Mouse (Mus musculus) MEL (cell line): Measurements from ENCODE around the gene Alg5.
A peak's percentile ranks its signal among the peaks of the same experiment; 100 is the strongest.

Experiments
- CTCF ChIP-seq, 3 experiments: IDR thresholded peaks in 2 of 3; conservative IDR thresholded peaks in 1 of 3; 2 replicates each; pipeline ENCODE4 v1.5.1; 2011 to 2012; ENCODE audit warnings: low read length in 3 of 3, low read depth in 2 of 3, mild to moderate bottlenecking in 2 of 3, improper control_type of control experiment in 1 of 3, inconsistent platforms in 1 of 3, mixed read lengths in 1 of 3, moderate library complexity in 1 of 3; ENCODE audit not compliant: control insufficient read depth in 1 of 3, insufficient read depth in 1 of 3, poor library complexity in 1 of 3, severe bottlenecking in 1 of 3
- ELF1 ChIP-seq: IDR thresholded peaks from 2 replicates; pipeline ENCODE4 v1.6.1; 2014; ENCODE audit warnings: low read depth, mild to moderate bottlenecking, inconsistent platforms, low read length, improper control_type of control experiment, moderate library complexity
- GATA1 ChIP-seq: IDR thresholded peaks from 2 replicates; pipeline ENCODE4 v1.6.1; 2011; ENCODE audit warnings: low read depth, low read length, improper control_type of control experiment
- MXI1 ChIP-seq: IDR thresholded peaks from 2 replicates; pipeline ENCODE4 v1.6.1; 2011; ENCODE audit warnings: mild to moderate bottlenecking, low read depth, low read length, improper control_type of control experiment
- POLR2A ChIP-seq, 2 experiments: IDR thresholded peaks; 2 replicates each; pipeline ENCODE4 v1.6.1; 2011 to 2012; ENCODE audit warnings: low read length in 2 of 2, mild to moderate bottlenecking in 2 of 2, control low read depth in 1 of 2, improper control_type of control experiment in 1 of 2, low read depth in 1 of 2, moderate library complexity in 1 of 2; ENCODE audit not compliant: control insufficient read depth in 1 of 2, insufficient read depth in 1 of 2, poor library complexity in 1 of 2
- TAL1 ChIP-seq: IDR thresholded peaks from 2 replicates; pipeline ENCODE4 v1.6.1; 2012; ENCODE audit warnings: mild to moderate bottlenecking, inconsistent platforms, low read length, moderate library complexity, mixed read lengths
- UBTF ChIP-seq: IDR thresholded peaks from 2 replicates; pipeline ENCODE4 v1.6.1; 2012; ENCODE audit warnings: low read depth, mild to moderate bottlenecking, inconsistent platforms, low read length, improper control_type of control experiment, moderate library complexity, borderline replicate concordance; ENCODE audit not compliant: insufficient read depth
- USF1 ChIP-seq: IDR thresholded peaks from 2 replicates; pipeline ENCODE4 v1.6.1; 2014; ENCODE audit warnings: low read depth, mild to moderate bottlenecking, inconsistent platforms, low read length, improper control_type of control experiment, moderate library complexity

DNA sequence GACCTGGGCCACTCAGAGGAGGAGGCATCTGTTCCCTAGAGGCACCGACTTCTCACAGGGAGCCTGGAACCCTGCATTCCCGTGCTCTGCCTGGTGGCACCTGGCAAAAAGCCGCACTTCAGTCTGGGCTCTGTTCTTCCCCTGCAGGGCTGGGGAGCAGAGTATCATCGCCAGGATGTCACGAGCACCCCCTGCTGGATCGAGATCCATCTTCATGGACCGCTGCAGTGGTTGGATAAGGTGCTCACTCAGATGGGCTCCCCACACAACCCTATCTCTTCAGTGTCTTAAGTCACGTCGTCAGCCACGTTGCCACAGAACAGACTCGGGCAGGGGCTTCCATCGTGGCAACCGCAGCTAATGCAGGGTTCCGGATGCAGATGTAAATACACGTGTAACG lies 61.9 kb downstream of the Alg5 start:
- TF ChIP-seq CTCF (IDR thresholded peaks at IDR 0.05 in 2 of 3, conservative IDR thresholded peaks at IDR 0.05 in 1 of 3; ENCODE audit: control insufficient read depth in 1 of 3, insufficient read depth in 1 of 3, low read depth in 2 of 3, low read length in 3 of 3, poor library complexity in 1 of 3, severe bottlenecking in 1 of 3) (peak in 2 of 3 experiments; percentile 7 to 26; a peak in 2 of 6 replicates), ELF1 (no peak), USF1 (no peak), UBTF (no peak), MXI1 (no peak), GATA1 (no peak), TAL1 (no peak), POLR2A (IDR thresholded peaks at IDR 0.05; ENCODE audit: control insufficient read depth in 1 of 2, insufficient read depth in 1 of 2, low read depth in 1 of 2, low read length in 2 of 2, poor library complexity in 1 of 2) (no peak)
